Mouse (Mus musculus) v-Abl transformed pro-B cells (cell line): ENCODE data around the gene Gm21921.
"Not testable (repeated sequence)": the region's sequence is repeated elsewhere in the genome, so short reads cannot be mapped to it uniquely, and the experiment has no call there.

ENCODE experiments used
- in situ Hi-C, 2 experiments: fragments of 400-800 bp; cut with MboI; formaldehyde crosslinking; loops; one replicate each; pipeline ENCODE4 v1.15.1; 2025; ENCODE audit not compliant: unreplicated experiment in 2 of 2

Gene Gm21921

DNA sequence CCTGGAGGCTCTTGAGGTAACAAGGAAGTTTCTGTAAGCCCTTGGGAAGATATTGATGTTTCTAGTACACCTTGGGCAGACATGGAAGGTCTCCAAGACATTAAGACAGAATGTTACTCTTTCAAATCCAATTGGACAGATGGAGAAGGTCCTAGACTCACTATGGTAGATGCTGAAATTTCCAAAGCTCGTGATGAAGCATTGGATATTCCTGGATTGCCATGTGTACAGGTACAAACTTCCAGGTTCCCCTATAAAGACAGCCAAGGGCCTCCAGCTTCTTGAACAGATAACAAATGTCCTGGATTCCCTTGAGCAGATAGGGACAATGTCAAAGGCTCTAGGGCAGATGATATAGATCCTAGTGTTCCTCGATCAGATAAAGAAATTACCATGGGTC, at the start of gene Gm21921:
Gm21921 (minus strand) TSS at position 101 of the 400 bp plus-strand sequence.
- in situ Hi-C loops: not testable (repeated sequence)
